Mouse (Mus musculus): ENCODE data around the gene Igsf8.

Gene Igsf8

DNA sequence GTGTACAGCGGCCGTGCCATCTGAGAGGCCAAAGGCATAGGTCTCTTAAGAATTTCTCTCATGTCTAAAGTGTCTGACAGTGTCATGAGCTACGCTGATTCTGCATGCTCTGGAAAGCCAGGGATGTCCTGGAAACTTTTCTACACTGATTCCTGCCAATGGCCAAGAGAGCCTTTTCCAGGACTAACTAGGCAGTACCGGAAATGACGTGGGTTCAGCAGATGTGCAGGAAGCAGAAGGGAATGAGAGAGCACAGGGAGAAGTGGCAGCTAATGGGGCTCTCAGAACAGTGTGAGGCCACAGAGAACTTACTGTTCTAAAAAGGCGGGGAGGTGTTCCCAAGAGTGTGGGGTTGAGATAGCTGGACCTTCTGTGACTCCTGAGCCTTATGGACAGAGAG, 11.9 kb downstream of the Igsf8 start:
- no peak for DNase-seq (ENCODE audit: low read depth, low spot score)

GRCm38 (mm10) chr1:172274116-172274515, 12.7 kb downstream of the Igsf8 start:
- no peak for DNase-seq (ENCODE audit: low read depth, low spot score)

GRCm38 (mm10) chr1:172274547-172274946, 13.1 kb downstream of the Igsf8 start:
- no peak for DNase-seq (ENCODE audit: low read depth, low spot score)

GRCm38 (mm10) chr1:172277172-172277571, 15.7 kb downstream of the Igsf8 start:
- no peak for DNase-seq (ENCODE audit: low read depth, low spot score)

GRCm38 (mm10) chr1:172278328-172278727, 16.9 kb downstream of the Igsf8 start:
- no peak for DNase-seq (ENCODE audit: low read depth, low spot score)

DNA sequence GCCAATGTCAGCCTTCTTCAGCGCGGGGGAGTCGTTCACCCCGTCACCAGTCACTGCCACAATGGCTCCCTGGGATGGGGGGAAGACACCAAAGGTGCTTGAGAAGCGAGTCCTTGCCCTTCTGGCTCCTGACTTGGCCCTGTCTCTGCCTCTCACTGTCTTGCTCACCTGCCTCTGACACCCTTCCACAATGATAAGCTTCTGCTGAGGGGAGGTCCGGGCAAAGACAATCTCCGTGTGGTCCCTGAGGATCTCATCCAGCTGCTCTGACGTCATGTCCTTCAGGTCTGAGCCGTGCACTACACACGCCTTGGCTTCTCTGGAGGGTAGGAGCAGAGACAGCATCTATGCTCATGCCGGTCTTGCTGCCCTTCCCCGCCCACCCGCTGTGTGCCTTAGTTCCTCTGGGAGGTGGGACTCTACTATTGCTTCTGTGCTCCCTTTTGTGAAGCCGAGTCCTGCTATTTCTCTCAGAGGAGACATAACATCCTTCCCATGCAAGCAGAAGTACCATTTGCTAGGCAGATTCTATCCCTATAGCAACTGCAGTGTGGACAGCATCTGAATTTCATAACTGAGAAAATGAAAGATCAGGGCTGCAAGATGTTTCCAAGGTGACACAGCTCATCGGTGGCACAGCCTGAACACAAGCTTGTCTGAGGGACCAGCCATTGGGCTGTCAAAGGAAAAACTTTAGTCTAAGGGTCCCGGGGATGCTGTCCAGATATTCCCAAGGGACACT, 18.5 kb downstream of the Igsf8 start:
- no peak for DNase-seq (ENCODE audit: low read depth, low spot score)

- no peak for DNase-seq (ENCODE audit: low read depth, low spot score)
Observed at GRCm38 (mm10) chr1:172281522-172282254, 20.2 kb downstream of the Igsf8 start.

DNA sequence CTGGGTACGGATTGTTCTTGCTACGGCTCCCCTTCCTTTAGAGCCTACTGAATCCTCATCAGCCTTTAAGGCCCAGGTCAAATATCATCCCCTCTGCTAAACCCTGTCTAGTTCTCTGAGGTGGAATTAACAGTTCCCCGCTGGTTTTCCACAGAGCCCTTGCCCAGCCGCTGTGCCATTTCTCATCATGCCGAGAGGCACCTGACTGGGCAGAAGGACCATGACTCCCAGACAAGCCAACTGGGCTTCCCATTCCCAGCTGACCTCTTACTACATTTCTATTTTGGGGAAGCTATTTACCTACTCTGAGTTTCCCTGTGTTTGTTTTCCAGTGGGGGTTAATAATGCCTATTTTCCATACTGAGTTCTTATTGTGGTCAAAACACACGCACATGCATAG, 21.6 kb downstream of the Igsf8 start:
- no peak for DNase-seq (ENCODE audit: low read depth, low spot score)

DNA sequence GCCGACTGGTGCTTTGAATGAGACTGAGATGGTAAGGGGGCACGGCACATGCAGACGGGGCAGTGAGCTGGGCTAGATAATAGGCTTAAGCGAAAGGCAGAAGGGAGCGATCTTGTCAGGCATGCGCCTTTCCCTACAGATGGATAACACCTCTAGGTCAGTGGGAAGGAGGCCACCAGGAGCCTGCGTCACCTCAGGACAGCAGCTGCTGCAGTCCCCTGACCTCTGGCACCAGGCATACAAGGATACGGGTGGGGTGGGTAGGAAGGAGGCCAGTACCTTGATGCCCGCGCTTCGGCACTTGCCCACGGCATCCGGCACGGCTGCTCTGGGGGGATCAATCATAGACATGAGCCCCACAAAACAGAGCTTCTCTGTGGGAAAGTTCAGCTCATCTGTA, 22.8 kb downstream of the Igsf8 start:
- no peak for DNase-seq (ENCODE audit: low read depth, low spot score)

GRCm38 (mm10) chr1:172286740-172287139, 25.3 kb downstream of the Igsf8 start:
- no peak for DNase-seq (ENCODE audit: low read depth, low spot score)

GRCm38 (mm10) chr1:172288900-172289616, 27.6 kb downstream of the Igsf8 start:
- no peak for DNase-seq (ENCODE audit: low read depth, low spot score)

DNA sequence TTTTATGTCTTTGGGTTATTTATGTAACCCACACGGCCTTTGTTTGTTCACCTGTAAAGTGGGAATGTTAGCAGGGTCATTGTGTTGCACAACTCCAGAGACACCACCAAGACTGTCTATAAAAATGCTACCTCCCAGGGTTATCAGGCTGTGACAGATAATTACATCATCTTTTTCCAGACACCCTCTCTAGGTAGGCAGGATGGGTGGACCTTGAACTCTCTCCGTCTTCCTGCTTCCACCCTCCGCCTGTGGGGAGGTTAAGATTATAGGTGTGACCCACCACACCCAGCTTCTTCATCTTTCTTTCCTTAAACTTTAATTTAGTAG, 28.1 kb downstream of the Igsf8 start:
- DNase-seq (ENCODE audit: low read depth, low spot score) = no peak

DNA sequence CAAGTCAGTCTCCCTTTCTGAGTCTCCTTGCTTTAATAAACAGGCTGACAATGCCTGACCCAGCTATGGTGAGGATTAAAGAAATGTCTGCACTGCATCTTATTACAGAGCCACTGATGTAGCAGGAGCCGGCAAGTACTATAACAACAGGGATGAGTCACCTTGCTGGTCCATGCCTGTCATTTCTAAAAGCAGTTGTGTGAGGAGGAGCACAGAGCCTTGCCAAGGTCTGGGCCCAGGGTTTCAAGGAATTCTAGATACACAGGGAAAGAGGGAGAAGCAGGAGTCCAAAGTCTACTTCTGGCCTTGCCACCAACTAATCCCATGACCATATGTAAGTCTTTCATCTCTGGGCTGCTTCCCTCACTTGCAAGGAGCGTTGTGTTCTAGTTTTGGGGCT, 31.4 kb downstream of the Igsf8 start:
- DNase-seq (ENCODE audit: low read depth, low spot score) = no peak

GRCm38 (mm10) chr1:172293449-172293848, 32.0 kb downstream of the Igsf8 start:
- DNase-seq (ENCODE audit: low read depth, low spot score) = no peak

- DNase-seq (ENCODE audit: low read depth, low spot score) = no peak
Observed at GRCm38 (mm10) chr1:172295751-172296197, 34.3 kb downstream of the Igsf8 start.

DNA sequence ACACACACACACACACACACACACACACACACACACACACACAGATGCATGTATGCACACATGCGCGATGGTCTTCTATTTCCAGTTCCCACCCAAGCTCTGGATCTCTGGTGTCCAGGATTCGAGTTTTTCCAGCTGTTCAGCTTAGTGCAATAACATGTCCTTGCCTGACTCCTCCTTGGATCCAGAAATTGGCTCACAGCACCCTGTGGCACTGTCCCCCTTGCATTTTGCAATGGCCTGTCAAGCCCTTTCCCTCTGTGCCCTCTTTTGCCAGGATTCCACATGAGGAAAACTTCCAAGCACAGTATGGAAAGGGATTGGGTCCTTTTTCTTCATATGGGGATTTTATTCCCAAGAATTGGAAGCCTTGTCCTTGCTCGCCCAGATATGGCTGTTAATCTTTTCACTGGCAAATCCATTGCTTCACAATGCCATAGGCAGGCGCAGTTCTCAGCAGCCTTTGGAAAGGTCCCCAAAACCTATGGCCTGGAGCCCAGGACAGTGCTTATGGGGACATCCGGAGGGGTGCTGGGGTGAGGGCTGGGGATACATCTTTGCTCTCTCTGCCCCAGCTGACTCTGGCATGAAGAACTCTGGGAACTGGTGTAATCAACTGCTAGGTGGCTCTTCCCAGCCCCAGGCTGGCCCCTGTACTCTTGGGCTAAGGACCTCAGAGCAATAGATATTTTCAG, 35.5 kb downstream of the Igsf8 start:
- DNase-seq (ENCODE audit: low read depth, low spot score) = no peak

DNA sequence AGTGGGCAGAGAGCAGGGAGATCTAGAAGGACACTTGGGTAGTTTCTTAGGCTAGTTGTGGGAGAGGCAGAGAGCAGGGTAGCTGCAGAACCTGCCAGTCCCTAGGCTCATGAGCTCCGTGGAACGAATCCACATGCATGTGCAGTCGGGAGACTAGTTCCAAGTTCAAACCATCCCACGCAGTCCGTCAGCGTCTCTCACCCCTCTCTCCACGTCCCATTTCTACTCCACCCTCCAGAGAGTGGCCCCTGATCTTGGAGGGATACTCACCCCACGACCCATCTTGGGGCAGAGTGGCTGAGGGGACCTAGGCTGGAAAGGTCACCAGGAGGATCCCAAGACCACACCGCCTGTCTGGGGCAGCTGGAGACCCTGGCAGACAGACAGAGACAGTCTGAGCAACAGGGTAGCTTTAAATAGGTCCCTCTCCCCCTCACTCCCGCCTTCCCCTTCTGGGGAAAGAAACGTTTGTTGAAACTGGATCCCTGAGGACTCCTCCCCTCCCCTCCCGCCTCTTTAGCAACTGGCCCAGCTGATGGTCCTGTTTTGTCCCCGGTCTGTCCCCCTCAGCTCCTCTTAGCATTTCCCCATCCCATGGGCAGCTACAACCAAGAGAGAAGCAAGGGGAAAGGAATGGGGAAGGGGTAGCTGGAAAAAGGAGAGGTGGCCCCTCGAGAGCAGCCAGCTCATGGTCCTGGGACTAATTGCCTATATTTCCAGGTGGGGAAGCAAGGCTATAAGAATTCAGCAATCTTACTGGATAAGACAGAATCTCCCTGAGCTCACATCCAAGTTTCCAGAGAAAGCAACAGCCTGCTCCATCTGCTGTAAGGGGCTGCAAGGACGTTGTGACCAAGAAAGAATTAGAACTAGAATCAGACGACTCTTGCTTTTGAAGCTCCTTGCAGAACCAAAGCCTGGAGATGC, 36.4 kb downstream of the Igsf8 start, which contains the start of gene Atp1a2:
Gene Atp1a2, minus strand, starts transcription at position 454 of the 927 bp plus-strand sequence.
- no peak for DNase-seq (ENCODE audit: low read depth, low spot score)

DNA sequence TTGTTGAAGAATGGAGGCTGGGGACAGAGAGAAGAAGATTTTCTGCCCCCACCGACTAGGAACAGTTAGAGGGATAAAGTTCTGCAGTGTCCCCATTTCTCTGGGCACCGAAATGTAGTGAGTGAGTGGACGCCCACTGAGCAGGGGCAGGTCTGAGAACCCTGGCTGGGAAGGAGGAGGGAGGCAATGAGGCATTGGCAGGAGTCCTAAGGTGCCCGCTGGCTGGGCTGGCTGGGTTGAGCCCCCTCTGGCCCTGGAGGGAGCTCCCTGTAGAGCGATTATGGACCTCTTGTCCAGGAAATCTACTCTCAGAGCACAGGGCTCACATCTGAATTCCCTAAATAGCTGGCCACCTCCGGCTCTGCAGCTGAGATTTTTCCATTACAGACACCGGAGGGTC, 38.1 kb downstream of the Igsf8 start:
- no peak for DNase-seq (ENCODE audit: low read depth, low spot score)

- no peak for DNase-seq (ENCODE audit: low read depth, low spot score)
Observed at GRCm38 (mm10) chr1:172300247-172300646, 38.8 kb downstream of the Igsf8 start.

- DNase-seq (ENCODE audit: low read depth, low spot score) = no peak
Observed at GRCm38 (mm10) chr1:172301180-172301579, 39.7 kb downstream of the Igsf8 start.

- no peak for DNase-seq (ENCODE audit: low read depth, low spot score)
Observed at GRCm38 (mm10) chr1:172302311-172302710, 40.9 kb downstream of the Igsf8 start.
